Mouse (Mus musculus): ENCODE measurements at regions not wholly inside any gene's neighbourhood (a gene's known extent, or its start where the extent isn't known, plus 50 kb on each side); places are given as distances from the start of the nearest gene placed in this dataset.

GRCm38 (mm10) chr14:120791828-120792554 is 119.0 kb upstream of the Ipo5 start:
- TF ChIP-seq CTCF (IDR thresholded peaks at IDR 0.05; ENCODE audit: control insufficient read depth, insufficient read depth, insufficient read length) = no peak
- TF ChIP-seq MAX (IDR thresholded peaks at IDR 0.05) = no peak
- TF ChIP-seq USF1 (IDR thresholded peaks at IDR 0.05; ENCODE audit: low read depth) = no peak
- no peak for TF ChIP-seq MYOG (IDR thresholded peaks at IDR 0.05; ENCODE audit: control insufficient read depth, extremely low read depth, insufficient read length)

Measured in C2C12 (cell line).